Mouse (Mus musculus): Measurements from ENCODE around the gene AU022252. TPM values are rescaled to one million over a fixed set of nuclear protein-coding genes. Genes with fewer than 3 reads are reported as not detected.

Gene AU022252
- total and polyA plus RNA-seq, 3 experiments, result 12.3 to 24.9 TPM; not detected in 1

- H3K4me1 ChIP-seq (ENCODE audit: control insufficient read depth in 1 of 2, insufficient read depth in 2 of 2, low read length in 2 of 2), result peaks cover 2 to 23% of the 10 kb centered on the region in 2 experiments
- TF ChIP-seq CHD1 (IDR thresholded peaks at IDR 0.05; ENCODE audit: low read depth, low read length) (no peak), ZKSCAN1 (IDR thresholded peaks at IDR 0.05; ENCODE audit: low read depth, low read length) (no peak), MAX (IDR thresholded peaks at IDR 0.05; ENCODE audit: low read length) (no peak), MYB (IDR thresholded peaks at IDR 0.05; ENCODE audit: low read depth, low read length) (no peak), MEF2A (IDR thresholded peaks at IDR 0.05; ENCODE audit: extremely low read depth, insufficient replicate concordance, low read depth, low read length, poor library complexity, severe bottlenecking) (no peak), TCF12 (IDR thresholded peaks at IDR 0.05; ENCODE audit: low read depth, low read length) (no peak), ZMIZ1 (IDR thresholded peaks at IDR 0.05; ENCODE audit: low read depth, low read length) (no peak), CTCF (IDR thresholded peaks at IDR 0.05 in 2 of 3, conservative IDR thresholded peaks at IDR 0.05 in 1 of 3; ENCODE audit: control insufficient read depth in 1 of 3, insufficient read depth in 1 of 3, low read depth in 2 of 3, low read length in 3 of 3, poor library complexity in 1 of 3, severe bottlenecking in 1 of 3) (no peak), POLR2AphosphoS5 (IDR thresholded peaks at IDR 0.05; ENCODE audit: borderline replicate concordance, low read depth, low read length) (no peak), JUND (IDR thresholded peaks at IDR 0.05; ENCODE audit: low read depth, low read length) (no peak), TAL1 (IDR thresholded peaks at IDR 0.05; ENCODE audit: low read length) (no peak), GATA1 (IDR thresholded peaks at IDR 0.05; ENCODE audit: low read depth, low read length) (no peak), SMC3 (IDR thresholded peaks at IDR 0.05; ENCODE audit: low read depth, low read length) (no peak), HCFC1 (IDR thresholded peaks at IDR 0.05; ENCODE audit: low read depth, low read length) (no peak), ETS1 (IDR thresholded peaks at IDR 0.05; ENCODE audit: low read depth, low read length) (no peak), EP300 (IDR thresholded peaks at IDR 0.05; ENCODE audit: low read depth in 1 of 2, low read length in 2 of 2) (no peak)
- no peak for DNase-seq (ENCODE audit: low read depth, low spot score)
- no peak overlapping the region for H3K4me3 ChIP-seq (ENCODE audit: control insufficient read depth in 1 of 2, insufficient read depth in 1 of 2, low read depth in 2 of 2, low read length in 2 of 2)
- H3K36me3 ChIP-seq (ENCODE audit: control insufficient read depth in 1 of 2, insufficient read depth in 2 of 2, low read length in 2 of 2), result peaks cover 15 to 20% of the 10 kb centered on the region in 2 experiments
- H3K79me2 ChIP-seq (ENCODE audit: control insufficient read depth, insufficient read depth, low read length, poor library complexity), result peaks cover 10% of the 10 kb centered on the region
- no peak overlapping the region for H3K9ac ChIP-seq (ENCODE audit: control insufficient read depth, low read depth, low read length, poor library complexity, severe bottlenecking)
- no peak overlapping the region for H3K27ac ChIP-seq (ENCODE audit: control insufficient read depth, low read depth, low read length)
- no peaks in the 10 kb centered on the region for H3K27me3 ChIP-seq (ENCODE audit: control insufficient read depth in 1 of 2, insufficient read depth in 2 of 2, low read length in 2 of 2)
- no peaks in the 10 kb centered on the region for H3K9me3 ChIP-seq (replicated peaks; ENCODE audit: insufficient read depth, low read length)
Observed at GRCm38 (mm10) chr4:119177702-119178101, 54.8 kb downstream of the AU022252 start.

GRCm38 (mm10) chr4:119173851-119174453 lies 58.6 kb downstream of the AU022252 start, which contains the start of gene Zfp691:
Zfp691 (minus strand) TSS chr4:119174195.
- peaks cover 0 to 11% of the 10 kb centered on the region in 2 experiments; a peak in 3 of 4 replicates for H3K36me3 ChIP-seq (ENCODE audit: control insufficient read depth in 1 of 2, insufficient read depth in 2 of 2, low read length in 2 of 2)
- H3K27me3 ChIP-seq (ENCODE audit: control insufficient read depth in 1 of 2, insufficient read depth in 2 of 2, low read length in 2 of 2), result no peaks in the 10 kb centered on the region
- peaks cover 0 to 8% of the 10 kb centered on the region in 2 experiments; a peak in 2 of 4 replicates for H3K4me1 ChIP-seq (ENCODE audit: control insufficient read depth in 1 of 2, insufficient read depth in 2 of 2, low read length in 2 of 2)
- peak; percentile 97 for DNase-seq (ENCODE audit: low read depth, low spot score)
- H3K4me3 ChIP-seq (ENCODE audit: control insufficient read depth in 1 of 2, insufficient read depth in 1 of 2, low read depth in 2 of 2, low read length in 2 of 2), result peak within 1 kb of the TSS; percentile 72 to 98
- no peaks in the 10 kb centered on the region for H3K9me3 ChIP-seq (replicated peaks; ENCODE audit: insufficient read depth, low read length)
- H3K79me2 ChIP-seq (ENCODE audit: control insufficient read depth, insufficient read depth, low read length, poor library complexity), result peaks cover 10% of the 10 kb centered on the region
- peak within 1 kb of the TSS; percentile 8; the same call in 1 of the 2 replicates for H3K27ac ChIP-seq (ENCODE audit: control insufficient read depth, low read depth, low read length)
- H3K9ac ChIP-seq (ENCODE audit: control insufficient read depth, low read depth, low read length, poor library complexity, severe bottlenecking), result peak within 1 kb of the TSS; percentile 77
- TF ChIP-seq JUND (IDR thresholded peaks at IDR 0.05; ENCODE audit: low read depth, low read length), result peak; percentile 24; the same call in 1 of the 2 replicates
- TF ChIP-seq ZC3H11A (IDR thresholded peaks at IDR 0.05; ENCODE audit: low read depth, low read length), result no peak
- TF ChIP-seq GATA1 (IDR thresholded peaks at IDR 0.05; ENCODE audit: low read depth, low read length), result no peak
- TF ChIP-seq EP300 (IDR thresholded peaks at IDR 0.05; ENCODE audit: low read depth in 1 of 2, low read length in 2 of 2), result no peak
- TF ChIP-seq MEF2A (IDR thresholded peaks at IDR 0.05; ENCODE audit: extremely low read depth, insufficient replicate concordance, low read depth, low read length, poor library complexity, severe bottlenecking), result no peak
- TF ChIP-seq RCOR1 (IDR thresholded peaks at IDR 0.05; ENCODE audit: low read depth, low read length), result no peak
- no peak for TF ChIP-seq USF2 (IDR thresholded peaks at IDR 0.05; ENCODE audit: borderline replicate concordance in 1 of 2, insufficient read depth in 1 of 2, low read depth in 1 of 2, low read length in 2 of 2)
- TF ChIP-seq MXI1 (IDR thresholded peaks at IDR 0.05; ENCODE audit: low read depth, low read length), result peak; percentile 69
- peak; percentile 96 for TF ChIP-seq KAT2A (conservative IDR thresholded peaks at IDR 0.05; ENCODE audit: low read depth, low read length)
- peak; percentile 90 for TF ChIP-seq SIN3A (IDR thresholded peaks at IDR 0.05; ENCODE audit: low read length)
- peak; percentile 41; the same call in 1 of the 2 replicates for TF ChIP-seq POLR2AphosphoS5 (IDR thresholded peaks at IDR 0.05; ENCODE audit: borderline replicate concordance, low read depth, low read length)
- TF ChIP-seq MYB (IDR thresholded peaks at IDR 0.05; ENCODE audit: low read depth, low read length), result no peak
- TF ChIP-seq ZNF384 (IDR thresholded peaks at IDR 0.05; ENCODE audit: low read depth, low read length), result 0 out of 2 replicates have a peak, but pooled peaks have one; percentile 9
- TF ChIP-seq GABPA (IDR thresholded peaks at IDR 0.05; ENCODE audit: low read depth, low read length), result no peak
- TF ChIP-seq TCF12 (IDR thresholded peaks at IDR 0.05; ENCODE audit: low read depth, low read length), result no peak; the same call in 1 of the 2 replicates
- peak; percentile 89; the same call in 1 of the 2 replicates for TF ChIP-seq MAZ (IDR thresholded peaks at IDR 0.05; ENCODE audit: low read depth, low read length)
- peak; percentile 44 for TF ChIP-seq MAX (IDR thresholded peaks at IDR 0.05; ENCODE audit: low read length)
- peak; percentile 47; the same call in 1 of the 2 replicates for TF ChIP-seq NRF1 (IDR thresholded peaks at IDR 0.05; ENCODE audit: insufficient read depth, low read depth, low read length, poor library complexity, severe bottlenecking)
- TF ChIP-seq USF1 (IDR thresholded peaks at IDR 0.05; ENCODE audit: low read depth, low read length), result no peak
- peak; percentile 94 for TF ChIP-seq CHD2 (IDR thresholded peaks at IDR 0.05; ENCODE audit: low read length)

Measured in MEL (cell line).